Mouse (Mus musculus): ENCODE measurements around the gene Cux1. TPM values are rescaled to one million over a fixed set of nuclear protein-coding genes. Genes with fewer than 3 reads are reported as not detected.
A peak's percentile ranks its signal among the peaks of the same experiment; 100 is the strongest.

Cux1 gene
- polyA plus RNA-seq, 2 experiments = 39.0 to 64.3 TPM

DNA sequence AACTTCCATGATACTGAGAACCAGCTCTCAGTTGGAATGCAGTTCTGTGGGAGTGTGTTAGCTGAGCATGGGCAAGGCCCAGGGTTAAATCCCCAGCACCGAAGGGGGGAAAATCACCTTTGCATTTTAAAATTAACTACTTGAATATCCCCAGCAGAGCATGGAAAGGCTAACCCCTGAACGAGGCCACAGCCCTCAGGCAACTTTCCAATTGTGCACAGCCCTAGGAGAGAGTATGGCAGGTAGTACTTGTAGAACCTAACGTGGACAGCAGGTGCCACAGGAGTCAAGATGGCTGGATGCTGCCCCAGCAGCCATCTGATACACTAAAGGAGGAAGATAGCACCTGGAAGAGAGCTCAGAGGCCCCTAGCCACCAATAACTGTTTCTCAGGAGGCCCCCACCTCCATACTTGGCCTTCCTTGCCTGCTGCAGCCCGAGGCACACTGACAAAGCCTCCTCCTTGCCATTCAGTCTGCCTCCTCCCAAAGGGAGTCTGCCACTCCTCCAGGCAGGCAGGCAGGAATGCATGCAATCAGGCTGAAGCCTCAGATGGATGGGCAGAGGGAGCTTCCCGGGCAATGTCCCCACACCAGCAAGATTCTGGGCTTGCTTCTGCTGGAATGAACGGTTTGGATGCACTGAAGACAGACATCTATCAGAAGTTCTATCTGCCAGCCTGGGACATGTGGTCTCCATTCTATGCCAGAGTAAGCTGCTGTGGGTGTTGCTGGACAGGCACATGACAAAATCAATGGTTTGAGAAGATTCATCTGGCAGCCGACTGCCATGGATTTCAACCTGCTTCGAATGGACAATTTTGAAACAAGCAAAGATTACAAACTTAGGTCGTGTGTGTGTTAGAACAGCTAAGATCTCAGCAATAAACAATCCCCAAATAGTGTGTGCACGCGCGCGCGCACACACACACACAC, 10.7 kb downstream of the Cux1 start:
- ATAC-seq (ENCODE audit: low FRiP score, low read depth) (no peak), DNase-seq (ENCODE audit: low spot score) (no peak)
- Histone ChIP-seq H3K4me2 (replicated peaks; ENCODE audit: low read depth, low read length, severe bottlenecking) (no peak overlapping the region), H3K9ac (ENCODE audit: low read depth, low read length, severe bottlenecking) (no peak overlapping the region), H3K27ac (replicated peaks; ENCODE audit: low read depth, low read length) (no peak overlapping the region), H3K27me3 (ENCODE audit: control insufficient read depth, insufficient read depth, low read length) (no peaks in the 10 kb centered on the region), H3K9me3 (ENCODE audit: control insufficient read depth, low read length) (no peaks in the 10 kb centered on the region), H3K4me1 (ENCODE audit: control insufficient read depth, insufficient read depth, low read length) (peaks cover 26% of the 10 kb centered on the region), H3K36me3 (ENCODE audit: control insufficient read depth, insufficient read depth, low read length) (0 out of 2 replicates have a peak, but pooled peaks cover 5% of the 10 kb centered on the region), H3K4me3 (replicated peaks; ENCODE audit: low read length) (no peak overlapping the region)
- 78% methylated on average over 14 of the region's 14 CpGs for WGBS
- TF ChIP-seq POLR2A (IDR thresholded peaks at IDR 0.05; ENCODE audit: borderline replicate concordance, extremely low read depth, insufficient read depth, insufficient read length) = no peak

DNA sequence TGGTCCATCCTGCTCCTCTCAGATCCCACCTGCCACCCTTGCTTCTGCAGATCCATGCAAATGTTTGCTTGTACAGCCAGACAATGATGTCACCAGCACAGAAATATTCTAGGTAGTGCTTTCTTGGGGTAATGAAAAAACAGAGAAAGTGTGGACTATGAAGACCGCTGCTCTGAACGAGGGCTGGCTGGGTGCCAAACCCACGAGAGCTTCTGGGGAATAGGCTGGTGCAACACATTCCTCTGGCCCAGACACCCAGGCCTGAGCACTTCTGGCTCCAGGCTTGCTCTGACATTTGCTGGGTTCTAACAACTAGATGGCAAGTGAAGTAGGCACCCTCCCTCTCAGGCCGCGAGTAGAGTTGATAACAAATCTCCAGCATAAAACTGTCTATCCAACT, 11.6 kb downstream of the Cux1 start:
- no peak for ATAC-seq (ENCODE audit: low FRiP score, low read depth)
- WGBS = 21% methylated on average over 5 of the region's 5 CpGs

GRCm38 (mm10) chr5:136552832-136553231, 14.5 kb downstream of the Cux1 start:
- H3K27me3 ChIP-seq (ENCODE audit: control insufficient read depth, insufficient read depth, low read length) = no peaks in the 10 kb centered on the region
- TF ChIP-seq POLR2A (IDR thresholded peaks at IDR 0.05; ENCODE audit: borderline replicate concordance, extremely low read depth, insufficient read depth, insufficient read length) = no peak
- H3K4me1 ChIP-seq (ENCODE audit: control insufficient read depth, insufficient read depth, low read length) = peaks cover 36% of the 10 kb centered on the region
- 0 out of 2 replicates have a peak, but pooled peaks cover 5% of the 10 kb centered on the region for H3K36me3 ChIP-seq (ENCODE audit: control insufficient read depth, insufficient read depth, low read length)
- no peak overlapping the region for H3K27ac ChIP-seq (replicated peaks; ENCODE audit: low read depth, low read length)
- H3K9ac ChIP-seq (ENCODE audit: low read depth, low read length, severe bottlenecking) = no peak overlapping the region
- no peak overlapping the region for H3K4me3 ChIP-seq (replicated peaks; ENCODE audit: low read length)
- ATAC-seq (ENCODE audit: low FRiP score, low read depth) (no peak), DNase-seq (ENCODE audit: low spot score) (no peak)
- no peak overlapping the region for H3K4me2 ChIP-seq (replicated peaks; ENCODE audit: low read depth, low read length, severe bottlenecking)
- H3K9me3 ChIP-seq (ENCODE audit: control insufficient read depth, low read length) = no peaks in the 10 kb centered on the region

More for the DNA sequence above, 11.6 kb downstream of the Cux1 start:
- Histone ChIP-seq H3K27ac (replicated peaks; ENCODE audit: low read depth, low read length) (no peak overlapping the region), H3K9ac (ENCODE audit: low read depth, low read length, severe bottlenecking) (no peak overlapping the region), H3K27me3 (ENCODE audit: control insufficient read depth, insufficient read depth, low read length) (no peaks in the 10 kb centered on the region), H3K4me1 (ENCODE audit: control insufficient read depth, insufficient read depth, low read length) (peaks cover 32% of the 10 kb centered on the region), H3K4me3 (replicated peaks; ENCODE audit: low read length) (no peak overlapping the region), H3K4me2 (replicated peaks; ENCODE audit: low read depth, low read length, severe bottlenecking) (no peak overlapping the region), H3K9me3 (ENCODE audit: control insufficient read depth, low read length) (no peaks in the 10 kb centered on the region), H3K36me3 (ENCODE audit: control insufficient read depth, insufficient read depth, low read length) (0 out of 2 replicates have a peak, but pooled peaks cover 5% of the 10 kb centered on the region)
- peak; percentile 56 for DNase-seq (ENCODE audit: low spot score)
- no peak for TF ChIP-seq POLR2A (IDR thresholded peaks at IDR 0.05; ENCODE audit: borderline replicate concordance, extremely low read depth, insufficient read depth, insufficient read length)

DNA sequence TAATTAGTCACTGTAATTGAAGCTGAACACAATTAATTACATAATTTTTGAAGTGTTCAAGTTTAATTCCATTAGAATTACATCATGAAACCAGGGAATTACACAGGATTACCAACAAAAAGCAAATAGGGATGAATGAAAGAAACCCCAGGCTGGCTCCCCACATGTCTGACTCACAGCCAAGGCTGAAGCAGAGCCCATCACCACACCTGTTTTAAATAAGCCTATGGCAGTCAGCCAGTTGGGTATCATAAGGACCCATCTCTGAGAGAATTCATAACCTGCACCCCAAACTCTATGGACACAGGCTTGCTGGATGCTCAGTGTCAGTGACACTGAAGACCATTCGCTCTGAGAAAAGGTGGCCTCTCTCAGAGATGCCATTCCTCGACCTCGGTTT, 15.2 kb downstream of the Cux1 start:
- H3K4me3 ChIP-seq (replicated peaks; ENCODE audit: low read length) = no peak overlapping the region
- H3K4me2 ChIP-seq (replicated peaks; ENCODE audit: low read depth, low read length, severe bottlenecking) = no peak overlapping the region
- H3K27ac ChIP-seq (replicated peaks; ENCODE audit: low read depth, low read length) = no peak overlapping the region
- ATAC-seq (ENCODE audit: low FRiP score, low read depth) = no peak
- H3K36me3 ChIP-seq (ENCODE audit: control insufficient read depth, insufficient read depth, low read length) = 0 out of 2 replicates have a peak, but pooled peaks cover 5% of the 10 kb centered on the region
- no peaks in the 10 kb centered on the region for H3K9me3 ChIP-seq (ENCODE audit: control insufficient read depth, low read length)
- no peak for TF ChIP-seq POLR2A (IDR thresholded peaks at IDR 0.05; ENCODE audit: borderline replicate concordance, extremely low read depth, insufficient read depth, insufficient read length)
- peaks cover 36% of the 10 kb centered on the region for H3K4me1 ChIP-seq (ENCODE audit: control insufficient read depth, insufficient read depth, low read length)
- DNase-seq (ENCODE audit: low spot score) = no peak
- no peak overlapping the region for H3K9ac ChIP-seq (ENCODE audit: low read depth, low read length, severe bottlenecking)
- WGBS = 78% methylated on average over 3 of the region's 3 CpGs
- H3K27me3 ChIP-seq (ENCODE audit: control insufficient read depth, insufficient read depth, low read length) = no peaks in the 10 kb centered on the region

DNA sequence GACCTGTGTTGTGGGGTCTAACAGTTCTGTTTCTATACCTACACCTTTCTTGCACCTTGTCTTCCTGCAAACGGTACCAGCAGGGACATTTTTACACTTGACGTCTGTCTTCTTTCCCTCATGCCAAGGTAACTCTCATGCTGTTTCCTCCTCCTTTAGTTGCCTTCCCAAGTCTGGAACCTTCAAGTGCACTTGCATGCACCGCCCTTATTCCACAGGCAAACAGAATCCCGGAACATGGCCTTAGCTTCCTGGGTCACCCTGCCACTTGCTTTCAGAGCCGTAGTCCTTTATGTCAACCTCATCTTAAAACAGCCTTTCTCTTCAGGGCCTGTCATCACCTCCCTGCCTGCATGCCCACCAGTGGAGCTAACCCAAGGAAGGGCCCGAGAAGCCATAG, 15.7 kb downstream of the Cux1 start:
- H3K4me2 ChIP-seq (replicated peaks; ENCODE audit: low read depth, low read length, severe bottlenecking) = no peak overlapping the region
- H3K36me3 ChIP-seq (ENCODE audit: control insufficient read depth, insufficient read depth, low read length) = 0 out of 2 replicates have a peak, but pooled peaks cover 4% of the 10 kb centered on the region
- H3K4me1 ChIP-seq (ENCODE audit: control insufficient read depth, insufficient read depth, low read length) = peaks cover 35% of the 10 kb centered on the region
- no peak overlapping the region for H3K27ac ChIP-seq (replicated peaks; ENCODE audit: low read depth, low read length)
- WGBS = 72% methylated on average over 6 of the region's 6 CpGs
- no peak for TF ChIP-seq POLR2A (IDR thresholded peaks at IDR 0.05; ENCODE audit: borderline replicate concordance, extremely low read depth, insufficient read depth, insufficient read length)
- no peak for ATAC-seq (ENCODE audit: low FRiP score, low read depth)
- H3K9me3 ChIP-seq (ENCODE audit: control insufficient read depth, low read length) = no peaks in the 10 kb centered on the region
- H3K4me3 ChIP-seq (replicated peaks; ENCODE audit: low read length) = no peak overlapping the region
- H3K27me3 ChIP-seq (ENCODE audit: control insufficient read depth, insufficient read depth, low read length) = no peaks in the 10 kb centered on the region
- no peak for DNase-seq (ENCODE audit: low spot score)
- no peak overlapping the region for H3K9ac ChIP-seq (ENCODE audit: low read depth, low read length, severe bottlenecking)
